Mouse (Mus musculus) lung, postnatal 0 days (tissue): ENCODE measurements at regions not wholly inside any gene's neighbourhood (a gene's known extent, or its start where the extent isn't known, plus 50 kb on each side); places are given as distances from the start of the nearest gene placed in this dataset.

Experiments
- CTCF ChIP-seq: IDR thresholded peaks from 2 replicates; pipeline ENCODE4 v1.5.1; 2016; ENCODE audit warnings: antibody characterized with exemption, mild to moderate bottlenecking
- EP300 ChIP-seq: IDR thresholded peaks from 2 replicates; pipeline ENCODE4 v1.6.1; 2016; ENCODE audit warnings: antibody characterized with exemption, mild to moderate bottlenecking, control low read depth

GRCm38 (mm10) chr4:125265065-125265464, 137.4 kb upstream of the Zc3h12a start:
- no peak for TF ChIP-seq CTCF
- TF ChIP-seq EP300, result no peak
